Mouse (Mus musculus) adrenal gland, adult 2 months (tissue): Measurements from ENCODE around the gene Prss56. TPM values are rescaled to one million over a fixed set of nuclear protein-coding genes. Genes with fewer than 3 reads are reported as not detected.

Experiments used
- DNase-seq: peaks from one replicate; pipeline ENCODE4 v3.0.0; 2021
- long read RNA-seq: library from polyadenylated mRNA; stranded (forward); transcript quantifications from one replicate; pipeline ENCODE4 v2.0.0, GENCODE M21; 2021
- polyA plus RNA-seq: library from polyadenylated mRNA; depleted of rRNA; stranded (reverse); fragments of >200 nt; gene quantifications from 2 replicates; pipeline ENCODE4 v1.2.3, GENCODE M21; 2012; rRNA removed
- total RNA-seq, 2 experiments: library from RNA; stranded (reverse); gene quantifications; 2 replicates each; pipeline ENCODE4 v1.2.3; 2021

Prss56 gene
- not detected for total RNA-seq
- polyA plus RNA-seq = 0.06 TPM in 1 of 2 replicates, not detected in the other
- long read RNA-seq = 0 reads

GRCm38 (mm10) chr1:87183013-87183412 is at the start of gene Prss56:
Gene Prss56 (plus strand): TSS chr1:87183313.
- DNase-seq = no peak

DNA sequence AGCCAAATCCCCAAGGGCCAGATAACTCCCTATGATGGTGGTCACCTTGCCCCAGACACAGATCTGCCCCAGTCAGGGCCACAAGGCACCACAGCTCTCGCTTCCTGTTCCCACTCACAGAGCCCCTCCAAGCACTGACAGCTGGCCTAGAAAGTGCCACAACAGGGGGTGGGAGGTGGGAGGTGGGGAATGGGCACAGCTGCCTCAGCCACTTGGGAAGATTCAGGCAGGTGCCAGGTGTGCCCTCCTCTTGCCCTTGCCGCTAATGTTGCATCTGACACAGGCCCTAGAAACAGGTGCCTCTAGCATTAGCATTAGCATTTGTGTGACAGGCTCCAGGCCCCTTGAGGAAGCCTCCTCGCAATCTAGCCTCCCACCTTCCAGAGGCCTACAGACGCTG is 41.6 kb upstream of the Prss56 start:
- DNase-seq = no peak

- peak; percentile 92 for DNase-seq
Observed at GRCm38 (mm10) chr1:87142456-87142855, 40.7 kb upstream of the Prss56 start.

- peak; percentile 66 for DNase-seq
Observed at GRCm38 (mm10) chr1:87143141-87143540, 40.0 kb upstream of the Prss56 start.

DNA sequence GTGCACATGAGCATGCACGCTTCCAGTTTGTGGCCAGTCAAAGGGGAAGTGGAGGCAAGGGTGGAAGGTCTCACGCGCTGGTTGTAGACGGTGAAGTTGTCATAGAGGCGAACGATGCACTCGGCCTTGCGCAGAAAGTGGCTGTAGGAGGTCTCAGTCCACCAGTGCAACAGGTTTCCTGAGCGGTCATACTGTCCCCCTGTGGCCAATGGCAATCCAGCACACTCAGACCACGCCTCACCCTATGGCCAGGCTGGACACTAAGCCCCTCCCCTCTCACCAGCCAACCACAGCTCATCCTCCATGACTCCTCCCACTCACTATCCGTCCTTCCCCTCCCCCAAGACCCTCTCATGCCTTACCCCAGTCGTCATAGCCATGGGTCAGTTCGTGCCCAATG is 33.7 kb upstream of the Prss56 start:
- DNase-seq = no peak

- no peak for DNase-seq
Observed at GRCm38 (mm10) chr1:87151286-87151685, 31.8 kb upstream of the Prss56 start.

DNA sequence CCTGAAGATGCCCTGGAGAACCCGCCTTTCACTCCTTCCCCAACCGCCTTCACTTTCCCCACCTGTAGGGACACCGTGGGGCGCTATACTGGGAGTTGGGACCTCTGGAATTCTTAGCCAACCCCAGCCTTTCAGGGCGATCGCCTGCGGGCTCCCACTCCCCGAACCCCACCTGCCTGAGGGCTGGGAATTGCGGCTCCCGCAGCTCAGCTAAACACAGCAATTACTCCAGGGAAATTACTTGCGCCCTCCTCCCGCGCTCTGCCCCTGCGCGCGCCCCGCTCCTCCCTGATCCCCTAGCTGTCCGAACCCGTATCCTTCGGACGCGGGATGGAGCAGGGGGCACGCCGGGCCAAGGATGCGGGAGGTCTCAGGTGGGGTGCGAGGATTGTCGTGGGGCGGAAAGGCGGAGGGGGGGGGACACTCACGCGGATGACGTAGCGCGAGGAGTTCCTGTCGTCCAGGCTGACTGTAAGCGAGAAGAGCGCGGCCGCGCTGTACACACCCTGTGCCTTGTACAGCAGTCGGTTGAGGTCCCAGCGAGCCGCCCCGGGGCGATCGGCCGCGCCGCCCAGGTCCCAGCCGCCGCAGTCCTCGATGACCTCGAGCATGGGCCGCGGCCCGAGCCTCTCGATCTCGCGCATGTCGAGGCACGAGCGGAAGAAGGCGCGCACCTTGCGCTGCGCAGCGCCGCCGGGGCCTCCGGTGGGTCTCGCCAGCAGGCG is 29.2 kb upstream of the Prss56 start:
- no peak for DNase-seq

- no peak for DNase-seq
Observed at GRCm38 (mm10) chr1:87154501-87155120, 28.5 kb upstream of the Prss56 start.

DNA sequence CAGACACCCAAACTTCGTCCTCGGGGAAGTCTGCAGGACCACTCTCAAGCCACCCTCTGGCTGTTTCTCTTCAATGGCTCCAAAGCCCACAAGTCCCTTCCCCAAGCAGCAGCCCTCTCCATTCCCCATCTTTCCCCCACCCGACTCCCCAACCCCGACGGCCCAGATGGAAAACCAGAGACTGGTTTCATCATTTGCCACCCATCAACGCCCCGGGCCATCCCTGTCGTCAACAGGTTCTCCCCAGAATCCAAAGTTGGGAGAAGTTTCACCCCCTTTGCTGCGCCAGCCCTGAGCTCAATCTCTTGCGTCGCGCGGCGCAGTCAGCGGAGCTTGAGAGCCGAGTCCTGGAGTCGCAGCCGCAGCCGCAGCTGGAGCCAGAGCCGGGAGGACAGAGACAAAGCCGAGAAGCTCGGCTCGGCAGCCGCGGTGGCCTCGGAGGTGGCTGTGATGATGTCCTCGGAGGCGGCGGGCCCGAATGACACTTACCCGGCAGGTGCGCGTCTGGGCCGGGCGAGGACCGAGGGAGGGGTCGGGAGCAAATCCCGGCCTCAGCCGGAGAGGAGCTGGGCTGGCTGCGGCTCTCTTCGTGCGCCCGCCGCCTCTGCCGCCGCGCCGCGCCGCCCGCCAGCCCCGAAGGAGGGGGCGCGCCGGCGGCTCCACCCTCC is 27.4 kb upstream of the Prss56 start:
- DNase-seq = no peak

DNA sequence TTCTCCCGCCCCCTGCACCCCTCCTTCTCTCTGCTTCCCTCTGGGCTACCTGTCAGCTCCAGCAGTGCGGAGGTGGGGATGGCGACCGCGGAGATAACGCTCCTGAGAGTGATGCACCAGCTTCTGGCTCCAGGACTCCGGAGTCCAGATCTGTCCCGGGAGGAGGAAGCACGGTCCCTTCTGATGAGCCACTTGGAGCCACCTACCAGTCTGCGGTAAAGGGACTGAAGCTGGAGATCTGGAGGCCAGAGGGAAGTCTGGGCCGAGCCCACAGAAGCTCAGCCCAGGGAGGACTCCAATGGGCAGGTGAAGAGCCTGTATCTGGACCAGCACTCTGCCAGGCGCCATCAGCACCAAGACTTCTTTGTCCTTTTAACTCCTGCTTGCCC is 26.9 kb upstream of the Prss56 start, which contains the start of gene Ecel1:
TSS of gene Ecel1 (minus strand) at position 323 of the 389 bp plus-strand sequence.
- no peak for DNase-seq

- DNase-seq = peak; percentile 56
Observed at GRCm38 (mm10) chr1:87159396-87159795, 23.7 kb upstream of the Prss56 start.

- no peak for DNase-seq
Observed at GRCm38 (mm10) chr1:87164164-87164795, 18.8 kb upstream of the Prss56 start.

DNA sequence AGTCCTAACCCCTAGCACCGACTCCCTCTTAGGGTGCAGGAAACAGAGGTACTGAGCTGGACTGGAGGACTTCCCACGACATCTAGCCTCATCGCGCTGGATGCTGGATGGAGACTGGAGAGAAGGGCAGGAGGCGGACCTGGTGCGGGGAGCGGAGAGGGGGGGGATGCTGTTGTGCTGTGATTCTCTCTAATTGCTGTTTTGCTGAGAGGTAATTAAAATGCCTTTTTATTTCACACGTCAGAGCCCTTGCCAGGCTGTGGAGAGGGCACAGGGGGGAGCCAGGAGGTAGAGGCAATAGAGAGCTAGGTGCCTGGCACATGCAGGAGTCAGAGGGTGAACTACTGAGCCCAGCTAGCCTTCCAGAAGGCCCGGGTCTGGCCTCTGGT is 18.3 kb upstream of the Prss56 start:
- no peak for DNase-seq

DNA sequence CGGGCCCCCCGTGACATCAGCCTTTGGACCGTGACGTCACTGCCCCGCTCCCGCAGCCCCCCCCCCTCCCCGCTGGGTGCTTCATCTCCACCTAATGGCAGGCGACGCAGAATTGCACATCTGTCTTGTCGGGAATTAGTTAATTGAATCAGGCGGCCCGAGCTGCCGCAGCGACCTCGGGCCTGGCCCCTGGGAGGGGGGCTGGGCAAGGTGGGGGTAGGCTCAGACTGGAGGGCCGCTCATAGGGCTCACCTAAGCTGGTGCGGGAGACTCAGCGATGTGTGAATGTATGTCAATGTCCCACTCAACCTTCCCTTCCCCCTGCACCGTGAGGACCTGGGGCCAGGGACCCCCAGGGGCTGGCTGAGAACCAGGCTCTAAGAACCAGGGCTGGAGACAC is 12.7 kb upstream of the Prss56 start:
- no peak for DNase-seq

DNA sequence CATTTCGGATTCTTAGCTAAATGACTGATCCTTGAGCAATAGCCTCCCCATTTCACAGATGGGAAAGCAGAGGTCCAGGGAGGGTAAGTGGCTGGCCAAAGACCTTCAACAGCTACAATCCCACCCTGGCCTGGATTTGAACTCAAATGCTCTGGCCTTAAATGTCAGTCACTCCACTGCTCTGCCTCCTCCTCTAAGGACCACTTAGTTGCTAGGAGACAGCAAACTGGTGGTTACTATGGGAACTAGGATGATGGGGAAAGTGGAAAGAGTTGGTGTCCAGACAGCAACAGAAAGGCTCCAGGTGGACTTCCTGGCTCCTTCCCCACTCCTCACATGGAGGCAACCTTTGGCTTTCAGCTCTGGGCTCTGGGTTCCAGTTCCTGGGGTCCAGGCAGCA is 11.8 kb upstream of the Prss56 start:
- DNase-seq = no peak

DNA sequence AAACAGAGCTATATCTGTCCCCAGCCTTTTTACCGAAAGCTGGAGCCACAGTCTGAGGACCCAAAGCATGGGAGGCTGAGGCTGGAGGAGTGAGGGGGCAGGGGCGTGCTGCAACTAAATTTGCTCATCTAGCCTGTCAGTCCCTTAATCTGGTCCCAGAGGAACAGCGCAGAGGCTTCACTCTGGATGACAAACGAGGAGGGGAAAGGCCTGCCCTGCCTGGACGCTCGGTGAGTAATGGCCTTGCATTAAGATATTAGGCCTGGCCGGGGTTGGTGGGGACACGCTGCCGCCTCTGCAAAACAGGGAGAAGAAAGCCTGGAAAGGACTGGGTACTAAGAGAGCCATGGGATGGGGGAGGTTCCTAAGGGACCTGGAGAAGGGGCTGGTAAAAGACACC is 10.8 kb upstream of the Prss56 start:
- peak; percentile 58 for DNase-seq

GRCm38 (mm10) chr1:87174006-87174955 is 8.8 kb upstream of the Prss56 start:
- peak; percentile 72 for DNase-seq

- DNase-seq = peak; percentile 40
Observed at GRCm38 (mm10) chr1:87175852-87176292, 7.2 kb upstream of the Prss56 start.

GRCm38 (mm10) chr1:87180896-87181295 is 2.2 kb upstream of the Prss56 start:
- peak; percentile 86 for DNase-seq

GRCm38 (mm10) chr1:87183998-87184750 is 1.1 kb downstream of the Prss56 start:
- no peak for DNase-seq

GRCm38 (mm10) chr1:87184751-87185139 is 1.6 kb downstream of the Prss56 start:
- DNase-seq = peak; percentile 85
